Mouse (Mus musculus) adipose tissue, adult 10 weeks (tissue): ENCODE data around the gene Bche. TPM values are rescaled to one million over a fixed set of nuclear protein-coding genes. Genes with fewer than 3 reads are reported as not detected.

Experiments used
- polyA plus RNA-seq: library from polyadenylated mRNA; stranded (reverse); fragments of 350-450 nt; fragmentation: Illumina TruSeq; extraction: RNeasy Lipid Tissue Mini Kit (QIAGEN cat#74804); gene quantifications from one replicate; pipeline ENCODE4 v1.2.3, GENCODE M21; 2014; ENCODE audit warnings: low read depth, low replicate concordance

The Bche gene
- 30.8 TPM for polyA plus RNA-seq

GRCm38 (mm10) chr3:73708410-73708714 is at the start of gene Bche:
Gene Bche, minus strand, starts transcription at chr3:73708415.

